Mouse (Mus musculus): ENCODE measurements around the gene Olfr1133. TPM values are rescaled to one million over a fixed set of nuclear protein-coding genes. Genes with fewer than 3 reads are reported as not detected.

Olfr1133 gene
- polyA plus RNA-seq, 1 experiment from 2014 or later = not detected

Other genes starting within 250 kb of the Olfr1133 start
- not detected in 2 replicates for gene Olfr1123, start 230.7 kb downstream of the Olfr1133 start, polyA plus RNA-seq (2015; fragmentation: Nextera tagmentation; extraction: Ambion mirVana)
- gene Olfr1124, start 217.1 kb downstream of the Olfr1133 start, polyA plus RNA-seq (2015; fragmentation: Nextera tagmentation; extraction: Ambion mirVana) = not detected in 2 replicates
- not detected in 2 replicates for gene Olfr1126, start 193.4 kb downstream of the Olfr1133 start, polyA plus RNA-seq (2015; fragmentation: Nextera tagmentation; extraction: Ambion mirVana)
- not detected in 2 replicates for gene Pramel7, start 150.3 kb downstream of the Olfr1133 start, polyA plus RNA-seq (2015; fragmentation: Nextera tagmentation; extraction: Ambion mirVana)
- not detected in 2 replicates for gene Pramel6, start 140.8 kb downstream of the Olfr1133 start, polyA plus RNA-seq (2015; fragmentation: Nextera tagmentation; extraction: Ambion mirVana)
- gene Olfr153, start 115.6 kb downstream of the Olfr1133 start, polyA plus RNA-seq (2015; fragmentation: Nextera tagmentation; extraction: Ambion mirVana) = not detected in 2 replicates
- not detected in 2 replicates for gene Olfr1128, start 101.8 kb downstream of the Olfr1133 start, polyA plus RNA-seq (2015; fragmentation: Nextera tagmentation; extraction: Ambion mirVana)
- gene Olfr1129, start 73.5 kb downstream of the Olfr1133 start, polyA plus RNA-seq (2015; fragmentation: Nextera tagmentation; extraction: Ambion mirVana) = not detected in 2 replicates
- gene Olfr1130, start 41.2 kb downstream of the Olfr1133 start, polyA plus RNA-seq (2015; fragmentation: Nextera tagmentation; extraction: Ambion mirVana) = not detected in 2 replicates
- not detected in 2 replicates for gene Olfr1131, start 20.3 kb downstream of the Olfr1133 start, polyA plus RNA-seq (2015; fragmentation: Nextera tagmentation; extraction: Ambion mirVana)
- gene Olfr1132, start 9.8 kb downstream of the Olfr1133 start, polyA plus RNA-seq (2015; fragmentation: Nextera tagmentation; extraction: Ambion mirVana) = not detected in 2 replicates
- gene Olfr1134, start 11.1 kb upstream of the Olfr1133 start, polyA plus RNA-seq (2015; fragmentation: Nextera tagmentation; extraction: Ambion mirVana) = not detected in 2 replicates
- gene Olfr1135, start 26.3 kb upstream of the Olfr1133 start, polyA plus RNA-seq (2015; fragmentation: Nextera tagmentation; extraction: Ambion mirVana) = not detected in 2 replicates
- not detected in 2 replicates for gene Olfr1136, start 46.6 kb upstream of the Olfr1133 start, polyA plus RNA-seq (2015; fragmentation: Nextera tagmentation; extraction: Ambion mirVana)
- gene Olfr1137, start 65.8 kb upstream of the Olfr1133 start, polyA plus RNA-seq (2015; fragmentation: Nextera tagmentation; extraction: Ambion mirVana) = not detected in 2 replicates
- not detected in 2 replicates for gene Olfr1138, start 92.6 kb upstream of the Olfr1133 start, polyA plus RNA-seq (2015; fragmentation: Nextera tagmentation; extraction: Ambion mirVana)
- gene Olfr1140, start 96.4 kb upstream of the Olfr1133 start, polyA plus RNA-seq (2015; fragmentation: Nextera tagmentation; extraction: Ambion mirVana) = not detected in 2 replicates
- gene Olfr1141, start 106.6 kb upstream of the Olfr1133 start, polyA plus RNA-seq (2015; fragmentation: Nextera tagmentation; extraction: Ambion mirVana) = not detected in 2 replicates
- gene Olfr152, start 132.1 kb upstream of the Olfr1133 start, polyA plus RNA-seq (2015; fragmentation: Nextera tagmentation; extraction: Ambion mirVana) = not detected in 2 replicates
- gene Olfr1143, start 153.2 kb upstream of the Olfr1133 start, polyA plus RNA-seq (2015; fragmentation: Nextera tagmentation; extraction: Ambion mirVana) = not detected in 2 replicates
- gene Olfr1145, start 162.4 kb upstream of the Olfr1133 start, polyA plus RNA-seq (2015; fragmentation: Nextera tagmentation; extraction: Ambion mirVana) = not detected in 2 replicates
- not detected in 2 replicates for gene Olfr1148, start 183.2 kb upstream of the Olfr1133 start, polyA plus RNA-seq (2015; fragmentation: Nextera tagmentation; extraction: Ambion mirVana)
- gene Olfr1150-ps1, start 196.6 kb upstream of the Olfr1133 start, polyA plus RNA-seq (2015; fragmentation: Nextera tagmentation; extraction: Ambion mirVana) = not detected in 2 replicates
- gene Olfr1151, start 208.5 kb upstream of the Olfr1133 start, polyA plus RNA-seq (2015; fragmentation: Nextera tagmentation; extraction: Ambion mirVana) = not detected in 2 replicates
- not detected in 2 replicates for gene Olfr1152, start 219.1 kb upstream of the Olfr1133 start, polyA plus RNA-seq (2015; fragmentation: Nextera tagmentation; extraction: Ambion mirVana)
- gene Olfr1153, start 247.6 kb upstream of the Olfr1133 start, polyA plus RNA-seq (2015; fragmentation: Nextera tagmentation; extraction: Ambion mirVana) = not detected in 2 replicates